Mouse (Mus musculus) hindbrain, embryonic 15.5 days (tissue): ENCODE measurements around the gene Trim26. TPM values are rescaled to one million over a fixed set of nuclear protein-coding genes. Genes with fewer than 3 reads are reported as not detected.

Experiments used
- ATAC-seq: fragments of 200-750 bp; cut with Nextera tagmentation; 2 replicates; pipeline ENCODE4 v1.8.0; 2017; ENCODE audit warnings: low read depth, moderate number of reproducible peaks, moderate TSS enrichment; ENCODE audit not compliant: low FRiP score
- H3K27ac ChIP-seq: fragments of 300-500 bp; sonication (generic); replicated peaks from 2 replicates; pipeline ENCODE4 v1.5.1; 2015; ENCODE audit warnings: mild to moderate bottlenecking, inconsistent platforms
- H3K27me3 ChIP-seq: fragments of 300-500 bp; sonication (generic); 2 replicates; pipeline ENCODE4 v1.6.1; 2015; ENCODE audit warnings: control low read depth, inconsistent platforms
- H3K36me3 ChIP-seq: fragments of 300-500 bp; sonication (generic); 2 replicates; pipeline ENCODE4 v1.6.1; 2015; ENCODE audit warnings: control low read depth, inconsistent platforms
- H3K4me1 ChIP-seq: fragments of 300-500 bp; sonication (generic); replicated peaks from 2 replicates; pipeline ENCODE4 v1.6.1; 2015; ENCODE audit warnings: control low read depth, inconsistent platforms
- H3K4me2 ChIP-seq: fragments of 300-500 bp; sonication (generic); 2 replicates; pipeline ENCODE4 v1.6.1; 2015; ENCODE audit warnings: moderate library complexity, mild to moderate bottlenecking, inconsistent platforms
- H3K4me3 ChIP-seq: fragments of 300-500 bp; sonication (generic); 2 replicates; pipeline ENCODE4 v1.5.1; 2015; ENCODE audit warnings: mild to moderate bottlenecking, inconsistent platforms
- H3K9ac ChIP-seq: fragments of 300-500 bp; sonication (generic); 2 replicates; pipeline ENCODE4 v1.6.1; 2015; ENCODE audit warnings: inconsistent platforms
- H3K9me3 ChIP-seq: fragments of 300-500 bp; sonication (generic); 2 replicates; pipeline ENCODE4 v1.6.1; 2016; ENCODE audit warnings: control low read depth, inconsistent platforms
- whole genome bisulfite sequencing: fragments of 180-500 bp; shearing (Covaris S2); methylation state at CpG from one replicate; pipeline ENCODE4 v1.1.7; 2015; 5-methylcytosine and 5-hydroxymethylcytosine counted together
- polyA plus RNA-seq: library from polyadenylated mRNA; unstranded; fragments of >200 nt; fragmentation: Nextera tagmentation; extraction: Ambion mirVana; gene quantifications from 2 replicates; pipeline ENCODE4 v1.2.1, GENCODE M21; 2015

Trim26 gene
- polyA plus RNA-seq, 1 experiment from 2014 or later, result 50.8 TPM

DNA sequence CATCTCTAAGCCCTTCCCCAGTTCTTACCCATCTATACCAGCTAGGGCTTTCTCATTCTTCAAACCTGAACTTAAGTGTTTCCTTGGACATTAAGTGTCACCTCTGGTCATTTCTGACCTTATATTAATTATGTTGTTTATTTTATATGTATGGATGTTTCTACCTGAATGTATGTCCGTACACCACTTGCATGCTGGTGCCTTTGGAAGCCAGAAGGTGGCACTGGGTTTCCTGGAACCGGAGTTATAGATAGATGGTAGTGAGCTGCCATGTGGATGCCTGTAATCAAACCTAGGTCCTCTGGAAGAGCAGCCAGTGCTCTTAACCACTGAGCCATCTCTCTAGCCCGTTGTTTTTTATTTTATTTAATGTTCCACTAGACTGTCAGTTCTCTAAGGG, 18.6 kb downstream of the Trim26 start:
- Histone ChIP-seq H3K9ac (no peak overlapping the region), H3K27ac (no peak overlapping the region), H3K36me3 (peaks cover 80% of the 10 kb centered on the region), H3K9me3 (no peaks in the 10 kb centered on the region), H3K4me2 (no peak overlapping the region), H3K4me3 (no peak overlapping the region), H3K4me1 (no peaks in the 10 kb centered on the region), H3K27me3 (no peaks in the 10 kb centered on the region)
- WGBS, result 98% methylated on average over 3 of the region's 3 CpGs
- ATAC-seq, result no peak

DNA sequence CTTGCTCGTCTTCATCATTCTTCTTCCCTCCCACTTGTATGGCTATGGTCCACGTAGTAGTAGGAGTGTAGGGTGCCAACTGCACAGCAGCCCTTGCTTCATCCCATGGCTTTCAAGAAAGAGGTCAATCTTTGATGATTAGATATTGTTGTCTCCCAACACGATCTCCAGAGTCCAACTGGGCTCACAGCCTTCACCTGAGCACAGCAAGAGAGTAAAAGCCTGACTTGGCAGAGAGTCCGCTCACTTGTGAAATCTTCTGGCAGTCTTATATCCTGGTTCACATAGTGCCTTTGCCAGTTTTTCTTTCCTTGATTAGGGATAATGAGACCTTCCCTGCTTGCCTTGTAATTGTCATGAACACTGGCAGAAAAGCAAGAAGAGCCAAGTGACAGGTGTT, 19.3 kb downstream of the Trim26 start:
- H3K4me3 ChIP-seq, result no peak overlapping the region
- peaks cover 72% of the 10 kb centered on the region for H3K36me3 ChIP-seq
- H3K9me3 ChIP-seq, result no peaks in the 10 kb centered on the region
- H3K27ac ChIP-seq, result no peak overlapping the region
- no peak for ATAC-seq
- no peaks in the 10 kb centered on the region for H3K27me3 ChIP-seq
- H3K4me2 ChIP-seq, result no peak overlapping the region
- WGBS, result 95% methylated on average over 4 of the region's 4 CpGs
- no peaks in the 10 kb centered on the region for H3K4me1 ChIP-seq
- no peak overlapping the region for H3K9ac ChIP-seq

DNA sequence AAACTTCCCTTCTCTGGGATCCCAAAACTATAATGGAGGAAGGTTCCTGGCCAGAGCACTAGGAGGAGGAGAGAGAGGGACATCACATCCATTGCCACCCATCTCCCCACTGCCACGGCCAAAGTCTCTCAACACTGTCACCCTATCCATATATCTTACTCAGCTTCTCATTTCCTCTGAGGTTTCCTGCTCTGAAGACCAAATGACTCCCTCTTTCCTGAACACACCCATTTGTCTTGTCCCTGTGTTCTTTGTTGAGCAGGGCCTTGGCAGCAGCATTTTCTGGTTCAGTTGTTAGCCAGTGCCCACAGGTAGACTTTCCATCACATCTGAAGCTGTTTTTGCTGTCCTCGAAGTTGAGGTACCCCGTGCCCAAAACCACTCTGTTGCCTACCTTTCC, 21.2 kb downstream of the Trim26 start:
- no peaks in the 10 kb centered on the region for H3K27me3 ChIP-seq
- peaks cover 54% of the 10 kb centered on the region for H3K36me3 ChIP-seq
- no peak overlapping the region for H3K9ac ChIP-seq
- no peak overlapping the region for H3K4me2 ChIP-seq
- no peak overlapping the region for H3K4me3 ChIP-seq
- no peaks in the 10 kb centered on the region for H3K4me1 ChIP-seq
- H3K9me3 ChIP-seq, result no peaks in the 10 kb centered on the region
- no peak for ATAC-seq
- H3K27ac ChIP-seq, result no peak overlapping the region
- 95% methylated on average over 3 of the region's 3 CpGs for WGBS

DNA sequence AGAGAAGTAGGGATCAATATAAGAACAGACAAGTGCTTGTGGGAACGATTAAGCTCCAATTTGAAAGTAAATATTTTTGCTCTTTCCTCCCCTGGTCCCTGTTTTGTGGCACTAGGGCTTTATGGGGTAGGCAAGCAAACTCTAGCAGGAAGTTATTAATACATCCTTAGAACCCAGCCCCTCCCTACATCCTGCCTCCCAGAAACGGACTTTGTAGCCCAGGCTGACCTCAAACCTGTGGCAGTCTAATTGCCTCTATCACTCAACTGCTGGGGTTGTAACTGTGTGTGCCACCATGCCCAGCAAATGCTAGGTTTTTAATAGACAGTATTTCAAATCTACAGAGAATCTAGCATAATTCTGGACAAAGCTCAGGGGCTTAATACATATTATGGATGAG, 24.7 kb downstream of the Trim26 start:
- no peak overlapping the region for H3K9ac ChIP-seq
- no peak for ATAC-seq
- H3K9me3 ChIP-seq, result no peaks in the 10 kb centered on the region
- 0 out of 2 replicates have a peak, but pooled peaks cover 3% of the 10 kb centered on the region for H3K27me3 ChIP-seq
- peaks cover 29% of the 10 kb centered on the region for H3K36me3 ChIP-seq
- no peak overlapping the region for H3K4me3 ChIP-seq
- H3K27ac ChIP-seq, result no peak overlapping the region
- 67% methylated on average over 2 of the region's 2 CpGs for WGBS
- peaks cover 2% of the 10 kb centered on the region for H3K4me1 ChIP-seq
- H3K4me2 ChIP-seq, result no peak overlapping the region

DNA sequence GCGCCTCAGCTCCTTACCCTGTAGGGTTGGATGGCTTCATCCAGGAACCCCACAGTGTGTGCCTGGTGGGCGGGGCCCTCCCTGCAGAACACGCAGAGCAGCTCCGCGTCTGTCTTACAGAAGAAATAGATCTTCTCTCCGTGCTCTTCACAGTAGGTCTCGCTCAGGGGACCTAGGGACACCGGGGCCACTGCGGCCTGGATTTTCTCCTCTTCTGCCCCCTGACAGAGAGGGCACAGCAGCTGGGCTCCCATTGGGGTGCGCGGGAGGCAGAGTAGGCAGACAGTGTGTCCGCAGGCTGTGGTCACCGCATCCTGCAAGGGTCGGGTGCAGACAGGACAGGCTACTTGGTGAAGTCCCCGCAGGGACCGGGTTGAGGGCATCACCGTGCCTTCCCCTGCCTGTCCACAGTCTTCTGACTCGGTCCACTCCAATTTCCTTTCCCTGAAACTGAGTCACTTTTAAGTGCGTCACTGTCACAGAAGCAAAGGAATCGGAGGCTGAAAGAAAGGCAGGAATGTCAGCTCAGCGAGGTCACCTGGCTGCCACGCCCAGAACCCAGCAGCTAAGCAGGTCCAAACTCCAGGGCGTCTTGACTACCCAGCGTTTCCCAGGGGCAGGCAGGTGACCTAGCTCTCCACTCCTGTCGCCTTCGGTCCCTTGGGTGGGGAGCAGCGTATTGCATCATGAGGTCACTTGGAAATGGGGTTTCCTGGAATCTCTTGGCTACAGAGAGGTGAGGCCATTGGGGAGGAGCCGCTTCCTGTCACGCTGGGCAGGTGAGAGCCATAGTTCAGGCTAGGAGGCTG, 30.0 kb downstream of the Trim26 start, which contains the start of gene Trim15:
Trim15 (minus strand) TSS at position 492 of the 809 bp plus-strand sequence.
- Histone ChIP-seq H3K9me3 (no peaks in the 10 kb centered on the region), H3K4me1 (peaks cover 8% of the 10 kb centered on the region), H3K27me3 (0 out of 2 replicates have a peak, but pooled peaks cover 9% of the 10 kb centered on the region), H3K27ac (no peak within 1 kb of the TSS), H3K4me3 (peak within 1 kb of the TSS; percentile 32), H3K4me2 (peak within 1 kb of the TSS; percentile 58), H3K9ac (0 out of 2 replicates have a peak within 1 kb of the TSS, but pooled peaks have one; percentile 39), H3K36me3 (no peaks in the 10 kb centered on the region)
- WGBS, result 21% methylated on average over 29 of the region's 29 CpGs
- peak; percentile 49; the same call in 1 of the 2 replicates for ATAC-seq

DNA sequence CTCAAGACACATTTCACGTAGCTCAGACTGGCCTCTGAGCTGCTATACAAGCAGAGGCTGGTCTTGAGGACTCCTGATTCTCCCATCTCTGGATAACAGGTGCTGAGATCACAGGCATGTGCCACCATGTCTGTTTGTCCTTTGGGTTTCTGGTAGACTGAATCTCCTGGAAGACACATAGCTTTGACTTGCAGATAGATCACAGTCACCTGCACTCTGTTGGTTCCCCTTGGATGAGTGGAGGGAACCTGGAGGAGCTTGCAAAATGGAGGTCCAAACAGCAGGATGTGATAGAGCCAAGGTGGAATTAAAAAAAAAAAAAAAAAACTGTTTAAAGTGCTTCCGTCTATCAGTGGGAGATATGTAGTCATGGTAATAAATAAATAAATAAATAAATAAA, 31.9 kb downstream of the Trim26 start:
- 0 out of 2 replicates have a peak, but pooled peaks cover 9% of the 10 kb centered on the region for H3K27me3 ChIP-seq
- no peaks in the 10 kb centered on the region for H3K36me3 ChIP-seq
- H3K4me2 ChIP-seq, result no peak overlapping the region
- no peak overlapping the region for H3K4me3 ChIP-seq
- H3K9ac ChIP-seq, result no peak overlapping the region
- H3K9me3 ChIP-seq, result no peaks in the 10 kb centered on the region
- no peak for ATAC-seq
- peaks cover 8% of the 10 kb centered on the region for H3K4me1 ChIP-seq
- H3K27ac ChIP-seq, result no peak overlapping the region
- 91% methylated on average over 2 of the region's 2 CpGs for WGBS

DNA sequence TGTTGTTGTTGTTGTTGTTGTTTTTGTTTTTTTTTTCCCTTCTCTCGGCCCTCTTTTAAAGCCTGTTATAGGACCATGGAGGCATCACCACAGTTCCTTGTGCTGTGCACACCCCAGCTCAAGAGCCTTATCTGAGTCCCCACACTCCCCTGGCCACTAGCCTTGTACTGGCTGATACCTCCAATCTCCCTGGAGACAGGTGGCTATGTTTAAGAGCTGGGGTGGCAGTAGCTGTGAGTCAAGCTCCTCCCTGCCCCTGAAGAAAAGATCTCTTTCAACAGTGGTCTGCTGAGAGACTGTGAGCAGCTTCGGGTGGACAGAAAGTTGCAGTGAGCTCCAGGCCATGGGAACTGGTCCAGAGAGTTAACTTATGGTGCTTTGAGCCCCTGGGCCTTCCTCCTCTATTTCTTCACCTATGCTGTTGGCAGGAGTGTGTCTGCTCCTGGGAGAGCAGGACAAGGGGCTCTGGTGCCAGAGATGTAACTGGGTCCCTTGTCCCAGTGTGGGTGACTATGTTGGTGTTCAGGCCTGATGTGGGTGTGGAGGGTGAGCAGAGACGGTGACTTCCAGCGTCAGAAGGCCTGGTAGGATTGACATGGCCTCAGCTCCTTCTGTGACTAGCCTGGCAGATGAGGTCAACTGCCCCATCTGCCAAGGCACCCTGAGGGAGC, 32.5 kb downstream of the Trim26 start, which contains the start of gene Trim10:
Trim10 (plus strand) TSS at position 291 of the 671 bp plus-strand sequence.
- Histone ChIP-seq H3K36me3 (no peaks in the 10 kb centered on the region), H3K4me2 (no peak within 1 kb of the TSS), H3K4me1 (peaks cover 8% of the 10 kb centered on the region), H3K9me3 (no peaks in the 10 kb centered on the region), H3K27me3 (0 out of 2 replicates have a peak, but pooled peaks cover 9% of the 10 kb centered on the region), H3K27ac (no peak within 1 kb of the TSS), H3K9ac (no peak within 1 kb of the TSS), H3K4me3 (no peak within 1 kb of the TSS)
- no peak for ATAC-seq
- WGBS, result 85% methylated on average over 4 of the region's 4 CpGs

DNA sequence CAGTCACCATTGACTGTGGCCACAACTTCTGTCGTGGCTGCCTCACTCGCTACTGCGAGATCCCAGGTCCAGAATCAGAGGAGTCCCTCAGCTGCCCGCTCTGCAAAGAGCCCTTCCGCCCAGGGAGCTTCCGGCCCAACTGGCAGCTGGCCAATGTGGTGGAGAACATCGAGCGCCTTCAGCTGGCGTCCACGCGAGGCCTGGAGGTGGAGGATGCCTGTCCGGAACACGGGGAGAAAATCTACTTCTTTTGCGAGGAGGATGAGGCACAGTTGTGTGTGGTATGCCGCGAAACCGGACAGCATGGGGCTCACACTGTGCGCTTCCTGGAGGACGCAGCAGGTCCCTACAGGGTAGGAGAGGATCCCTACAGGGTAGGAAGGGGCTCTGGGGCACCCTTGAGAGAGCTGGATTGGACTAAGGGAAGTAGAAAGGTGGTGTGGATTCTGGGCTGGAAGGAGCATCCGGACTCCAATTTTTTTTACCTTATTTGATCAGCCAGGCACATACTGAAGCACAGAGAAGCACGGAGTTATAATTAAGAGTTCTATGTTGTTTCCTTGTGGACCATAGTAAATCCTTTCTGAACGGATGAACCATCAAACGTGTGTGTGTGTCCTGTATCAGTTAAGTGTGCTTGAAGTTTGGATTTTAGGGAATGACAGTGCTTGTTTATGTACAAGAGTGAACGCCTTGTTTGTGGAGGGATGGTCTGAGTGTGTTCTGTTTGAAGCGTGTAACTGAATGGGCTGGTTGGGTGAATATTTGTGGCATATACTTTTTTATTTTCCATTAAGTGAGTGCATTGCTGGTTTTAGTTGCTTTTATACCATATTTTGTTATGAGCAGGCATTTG, 33.2 kb downstream of the Trim26 start:
- Histone ChIP-seq H3K9ac (no peak overlapping the region), H3K27ac (no peak overlapping the region), H3K36me3 (no peaks in the 10 kb centered on the region), H3K27me3 (0 out of 2 replicates have a peak, but pooled peaks cover 9% of the 10 kb centered on the region), H3K9me3 (no peaks in the 10 kb centered on the region), H3K4me3 (no peak overlapping the region), H3K4me2 (no peak overlapping the region), H3K4me1 (peaks cover 8% of the 10 kb centered on the region)
- 77% methylated on average over 25 of the region's 25 CpGs for WGBS
- no peak for ATAC-seq

DNA sequence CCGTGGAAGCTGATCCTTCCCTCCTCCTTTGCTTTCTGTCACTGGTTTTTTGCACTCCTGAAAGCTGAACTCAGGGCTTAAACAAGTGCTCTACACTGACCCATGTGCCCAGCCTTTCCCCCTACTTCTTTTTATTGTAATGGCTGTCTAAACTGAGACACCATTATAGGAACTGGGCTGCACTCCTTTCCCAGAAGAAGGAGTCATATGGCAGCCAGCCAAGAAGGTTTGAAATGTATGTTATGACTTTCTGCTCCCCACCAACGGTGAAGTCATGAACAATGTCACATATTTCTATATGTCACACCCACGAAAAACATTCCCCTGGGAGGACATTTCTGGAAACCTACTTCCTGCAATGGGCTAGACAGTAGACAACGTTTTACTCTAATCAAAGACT, 37.7 kb downstream of the Trim26 start:
- Histone ChIP-seq H3K9ac (no peak overlapping the region), H3K4me3 (no peak overlapping the region), H3K9me3 (no peaks in the 10 kb centered on the region), H3K27ac (no peak overlapping the region), H3K36me3 (no peaks in the 10 kb centered on the region), H3K4me1 (no peaks in the 10 kb centered on the region), H3K4me2 (no peak overlapping the region), H3K27me3 (no peaks in the 10 kb centered on the region)
- ATAC-seq, result no peak
- 73% methylated on average over 4 of the region's 4 CpGs for WGBS

DNA sequence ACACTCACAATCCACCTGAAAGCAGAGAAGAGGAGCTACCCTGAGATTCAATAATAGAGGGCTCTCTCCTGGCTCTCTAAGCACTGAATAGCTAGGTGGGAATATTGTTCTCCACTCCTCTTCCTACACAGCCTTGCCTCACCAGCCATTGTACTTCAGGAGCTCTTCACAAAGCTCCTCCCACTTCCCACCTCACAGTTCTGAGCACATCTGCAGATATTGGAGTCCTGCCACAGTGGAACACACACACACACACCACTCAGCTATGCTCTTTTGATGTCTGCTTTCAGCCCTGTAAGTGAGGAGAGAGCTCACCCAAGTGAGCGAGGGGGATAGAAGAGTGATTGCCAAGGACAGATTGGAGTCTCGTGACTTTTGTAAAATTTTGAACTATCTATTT, 46.4 kb downstream of the Trim26 start:
- Histone ChIP-seq H3K9ac (no peak overlapping the region), H3K36me3 (no peaks in the 10 kb centered on the region), H3K4me2 (no peak overlapping the region), H3K4me1 (no peaks in the 10 kb centered on the region), H3K27me3 (no peaks in the 10 kb centered on the region), H3K27ac (no peak overlapping the region), H3K9me3 (no peaks in the 10 kb centered on the region), H3K4me3 (no peak overlapping the region)
- ATAC-seq, result no peak
- 79% methylated on average over 2 of the region's 2 CpGs for WGBS

DNA sequence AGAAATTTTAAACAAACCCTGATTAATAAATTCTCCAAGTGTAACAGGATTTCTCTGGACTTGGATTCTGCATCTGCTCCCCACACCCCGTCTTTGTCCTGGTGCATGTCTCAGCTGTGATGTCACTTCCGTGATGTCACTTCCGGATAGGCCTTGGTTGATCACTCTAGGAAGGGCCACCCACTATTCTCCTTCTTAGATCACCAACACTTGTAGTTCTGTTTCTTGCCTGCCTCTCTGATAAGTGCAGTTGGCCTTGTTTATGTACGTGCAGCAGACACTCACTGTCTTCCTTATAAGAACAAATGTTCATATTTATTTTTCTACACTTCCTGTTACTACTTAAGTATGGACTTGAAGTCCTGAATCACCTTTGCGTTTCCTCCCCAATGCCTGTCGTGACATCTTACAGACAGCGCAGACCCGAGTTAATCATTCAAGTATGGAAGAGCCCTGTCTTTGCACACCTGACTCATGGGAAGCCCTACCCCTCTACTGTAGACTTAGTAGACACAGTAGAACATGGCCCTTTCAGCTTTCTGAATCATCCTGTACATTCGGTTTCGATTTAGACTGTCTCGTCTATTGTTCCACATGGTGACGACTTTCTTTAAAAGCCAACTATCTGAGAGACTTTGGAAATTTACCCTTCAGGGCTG, 48.3 kb downstream of the Trim26 start:
- H3K4me2 ChIP-seq, result no peak overlapping the region
- ATAC-seq, result no peak

More for the DNA sequence above, 48.3 kb downstream of the Trim26 start:
- Histone ChIP-seq H3K36me3 (no peaks in the 10 kb centered on the region), H3K27ac (no peak overlapping the region), H3K4me1 (no peaks in the 10 kb centered on the region), H3K9me3 (no peaks in the 10 kb centered on the region), H3K9ac (no peak overlapping the region), H3K4me3 (no peak overlapping the region), H3K27me3 (no peaks in the 10 kb centered on the region)
- WGBS, result 95% methylated on average over 12 of the region's 12 CpGs
